Mouse (Mus musculus): ENCODE results near the gene Rad17. TPM values are rescaled to one million over a fixed set of nuclear protein-coding genes. Genes with fewer than 3 reads are reported as not detected.

The Rad17 gene
- 16.7 and 22.2 TPM in 2 replicates for polyA plus RNA-seq (2016; fragmentation: Nextera tagmentation; extraction: Ambion mirVana)

DNA sequence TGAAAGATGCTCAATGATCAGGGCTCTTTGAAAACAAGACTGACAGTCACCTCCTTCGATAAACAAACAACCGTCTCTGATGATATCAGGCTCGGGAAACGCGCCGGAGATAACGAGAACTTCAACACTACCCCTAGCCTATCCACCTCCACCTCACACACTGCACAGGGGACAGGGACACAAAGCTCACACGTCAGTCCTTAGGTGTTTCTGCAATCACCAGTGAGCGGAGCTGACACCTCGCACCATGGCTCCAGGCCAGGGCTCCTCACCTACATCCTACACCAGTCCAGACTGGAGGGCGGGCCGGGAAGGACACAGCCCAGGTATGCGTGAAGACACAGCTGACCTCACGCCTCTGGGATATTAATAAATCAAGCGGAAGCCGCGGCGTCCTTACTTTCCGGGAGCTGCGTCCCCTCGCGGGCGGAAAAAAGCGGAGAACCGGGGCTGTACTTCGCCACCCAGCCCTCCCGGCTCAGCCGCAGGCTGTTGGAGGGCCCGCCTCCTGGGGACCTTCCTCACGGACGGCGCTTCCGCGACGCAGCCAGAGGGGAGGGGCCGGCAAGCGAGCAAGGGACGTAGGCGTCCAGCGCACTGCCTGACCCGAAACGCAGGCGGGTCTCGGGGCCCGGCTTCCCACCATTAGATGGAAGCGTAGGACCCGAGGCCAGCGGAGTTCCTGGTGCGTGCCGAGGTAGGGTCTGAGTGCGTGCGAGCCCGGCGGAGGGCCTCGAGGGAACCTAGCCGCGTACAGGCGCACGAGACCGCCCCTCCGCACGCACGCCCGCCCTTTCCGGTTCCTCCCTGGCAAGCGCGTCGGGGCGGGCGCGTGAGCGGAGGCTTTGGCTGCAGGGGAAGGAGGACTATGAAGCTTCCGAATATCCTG, at the start of gene Rad17, which contains the start of gene Ak6:
Gene Rad17 (minus strand): TSS at position 502 of the 889 bp plus-strand sequence.
Gene Ak6 (plus strand): TSS at position 430 of the 889 bp plus-strand sequence.
- peaks cover 9% of the 10 kb centered on the region for H3K4me1 ChIP-seq (replicated peaks)
- WGBS: under 1% methylated on average over 73 of the region's 73 CpGs

DNA sequence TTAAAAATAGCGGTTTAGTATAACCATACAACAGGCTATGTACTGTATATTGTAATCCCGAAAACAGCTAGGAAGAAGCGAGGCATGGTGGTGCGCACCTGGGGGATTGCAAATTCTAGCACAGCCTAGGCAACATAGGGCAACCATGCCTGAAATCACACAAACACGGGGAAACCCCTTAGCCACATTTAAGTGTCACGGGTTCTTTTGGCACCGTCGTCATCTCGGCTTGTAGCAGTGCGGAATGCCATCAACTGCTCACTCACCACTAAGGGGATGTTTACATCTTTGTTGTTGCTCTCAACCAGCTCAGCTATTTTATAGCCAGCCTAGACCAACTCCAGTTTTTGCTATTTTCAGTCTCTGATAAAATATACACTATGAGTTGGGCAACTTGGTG, 48.0 kb upstream of the Rad17 start:
- H3K27ac ChIP-seq: no peak overlapping the region
- no peaks in the 10 kb centered on the region for H3K27me3 ChIP-seq (ENCODE audit: insufficient read depth, poor library complexity, severe bottlenecking)
- H3K36me3 ChIP-seq: peaks cover 84% of the 10 kb centered on the region
- no peaks in the 10 kb centered on the region for H3K4me1 ChIP-seq (replicated peaks)
- H3K4me3 ChIP-seq: no peak overlapping the region
- H3K9me3 ChIP-seq: 0 out of 2 replicates have a peak, but pooled peaks cover 1% of the 10 kb centered on the region
- WGBS: 96% methylated on average over 10 of the region's 10 CpGs
- no peak for DNase-seq (ENCODE audit: low spot score)

More for the DNA sequence above, at the start of gene Rad17, which contains the start of gene Ak6:
- peaks cover 40% of the 10 kb centered on the region for H3K36me3 ChIP-seq
- H3K27me3 ChIP-seq (ENCODE audit: insufficient read depth, poor library complexity, severe bottlenecking): no peaks in the 10 kb centered on the region
- H3K9me3 ChIP-seq: no peaks in the 10 kb centered on the region
- peak within 1 kb of the TSS; percentile 94 for H3K4me3 ChIP-seq
- peak; percentile 93 for DNase-seq (ENCODE audit: low spot score)
- H3K27ac ChIP-seq: peak within 1 kb of the TSS; percentile 100

DNA sequence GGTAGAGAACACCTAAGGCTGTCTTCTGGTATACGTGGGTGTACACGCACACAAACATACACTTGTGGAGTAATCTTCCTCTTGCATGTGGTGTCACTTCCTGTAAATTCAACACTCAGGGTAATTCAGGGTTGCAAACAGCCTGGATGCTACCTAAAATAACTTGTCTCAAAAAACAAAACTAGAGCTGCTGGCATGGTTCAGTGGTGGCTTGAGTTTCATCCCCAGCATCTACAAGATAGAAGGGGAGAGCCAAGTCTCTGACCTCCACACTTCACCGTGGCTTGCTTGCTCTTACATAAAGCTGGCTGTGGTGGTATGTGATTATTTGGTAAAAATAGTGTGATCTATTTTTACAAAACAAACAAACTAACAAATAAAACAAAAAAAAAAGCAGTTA, 46.7 kb upstream of the Rad17 start:
- no peaks in the 10 kb centered on the region for H3K9me3 ChIP-seq
- H3K4me1 ChIP-seq (replicated peaks): no peaks in the 10 kb centered on the region
- H3K27ac ChIP-seq: no peak overlapping the region
- no peak for DNase-seq (ENCODE audit: low spot score)
- H3K36me3 ChIP-seq: peaks cover 71% of the 10 kb centered on the region
- WGBS: 96% methylated on average over 3 of the region's 3 CpGs
- no peaks in the 10 kb centered on the region for H3K27me3 ChIP-seq (ENCODE audit: insufficient read depth, poor library complexity, severe bottlenecking)
- no peak overlapping the region for H3K4me3 ChIP-seq

DNA sequence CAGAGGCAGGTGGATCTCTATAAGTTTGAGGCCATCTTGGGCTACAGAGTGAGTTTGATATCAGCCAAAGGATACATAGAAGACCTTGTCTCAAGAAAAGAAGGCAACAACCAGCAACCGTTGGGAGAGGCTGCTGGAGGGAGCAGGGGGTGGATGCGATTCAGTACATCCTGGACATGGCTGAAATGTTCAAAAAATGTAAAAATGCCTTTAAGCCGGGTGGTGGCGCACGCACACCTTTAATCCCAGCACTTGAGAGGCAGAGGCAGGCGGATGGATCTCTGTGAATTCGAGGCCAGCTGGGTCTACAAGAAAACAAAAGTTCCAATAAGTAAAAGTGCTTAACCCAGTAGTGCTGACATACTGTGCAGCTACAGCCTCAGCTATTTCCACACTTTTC, 36.7 kb upstream of the Rad17 start:
- Histone ChIP-seq H3K36me3 (no peaks in the 10 kb centered on the region), H3K4me1 (replicated peaks) (no peaks in the 10 kb centered on the region), H3K27me3 (ENCODE audit: insufficient read depth, poor library complexity, severe bottlenecking) (no peaks in the 10 kb centered on the region), H3K4me3 (no peak overlapping the region), H3K9me3 (no peaks in the 10 kb centered on the region), H3K27ac (no peak overlapping the region)
- no peak for DNase-seq (ENCODE audit: low spot score)
- 69% methylated on average over 7 of the region's 7 CpGs for WGBS

DNA sequence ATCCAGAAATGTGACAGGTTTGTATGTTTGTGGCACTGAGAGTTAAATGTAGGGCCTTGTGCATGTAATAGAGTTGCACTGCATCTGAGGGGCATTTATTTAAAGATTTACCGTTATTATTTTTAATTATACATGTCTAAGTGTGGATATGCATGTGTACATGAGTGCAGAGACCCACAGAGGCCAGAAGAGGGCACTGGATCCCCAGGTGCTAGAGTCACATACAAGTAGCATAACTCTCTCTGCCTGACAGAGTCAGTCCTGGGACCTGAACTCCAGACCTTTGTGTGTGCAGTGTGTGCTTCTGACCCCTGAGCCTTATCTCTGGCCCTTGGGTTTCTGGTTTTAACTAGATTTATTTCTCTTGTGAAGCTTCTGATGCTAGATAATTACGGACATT, 33.5 kb upstream of the Rad17 start:
- DNase-seq (ENCODE audit: low spot score): no peak
- Histone ChIP-seq H3K27ac (no peak overlapping the region), H3K36me3 (no peaks in the 10 kb centered on the region), H3K4me3 (no peak overlapping the region), H3K9me3 (no peaks in the 10 kb centered on the region), H3K27me3 (ENCODE audit: insufficient read depth, poor library complexity, severe bottlenecking) (no peaks in the 10 kb centered on the region), H3K4me1 (replicated peaks) (no peaks in the 10 kb centered on the region)
- WGBS: 66% methylated on average over 2 of the region's 2 CpGs

DNA sequence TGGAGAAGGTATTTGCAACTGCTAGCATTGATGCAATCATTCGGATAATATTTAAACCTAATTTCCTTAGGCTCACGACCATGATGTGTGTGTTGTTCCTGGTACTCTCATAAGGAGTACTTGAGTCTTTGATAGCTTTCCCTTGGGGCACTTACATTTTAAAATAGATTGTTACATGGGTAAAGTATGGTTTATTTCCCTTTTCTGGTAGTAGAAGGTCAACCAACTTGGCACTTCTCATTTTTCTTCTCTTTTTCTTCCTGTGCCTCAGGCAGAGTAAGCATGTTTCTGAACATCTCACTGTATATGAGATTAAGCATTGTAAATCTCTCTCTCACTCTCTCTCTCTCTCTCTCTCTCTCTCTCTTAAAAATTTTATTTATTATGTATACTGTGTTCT, 32.0 kb upstream of the Rad17 start:
- Histone ChIP-seq H3K4me3 (no peak overlapping the region), H3K4me1 (replicated peaks) (no peaks in the 10 kb centered on the region), H3K27ac (no peak overlapping the region), H3K9me3 (no peaks in the 10 kb centered on the region), H3K36me3 (no peaks in the 10 kb centered on the region), H3K27me3 (ENCODE audit: insufficient read depth, poor library complexity, severe bottlenecking) (no peaks in the 10 kb centered on the region)
- 89% methylated on average over 2 of the region's 2 CpGs for WGBS
- no peak for DNase-seq (ENCODE audit: low spot score)

DNA sequence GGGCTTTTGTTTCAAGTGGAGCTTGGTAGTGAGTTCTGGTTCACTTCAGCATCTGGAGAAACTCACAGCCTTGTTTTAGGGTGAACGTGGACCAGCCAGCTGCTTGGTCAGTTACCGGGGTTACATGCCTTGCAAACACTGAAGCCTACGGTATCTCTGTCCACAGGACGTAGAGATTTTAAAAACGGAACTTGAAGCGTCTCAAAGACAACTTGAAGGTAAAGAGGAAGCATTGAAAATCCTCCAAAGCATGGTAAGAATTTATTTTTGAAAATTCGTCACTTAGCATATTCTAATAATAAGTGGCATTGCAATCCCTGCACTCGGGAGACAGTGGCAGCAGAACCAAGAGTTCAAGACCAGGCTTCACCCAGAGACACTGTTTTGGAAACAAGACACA, 30.8 kb upstream of the Rad17 start:
- Histone ChIP-seq H3K27ac (no peak overlapping the region), H3K36me3 (no peaks in the 10 kb centered on the region), H3K27me3 (ENCODE audit: insufficient read depth, poor library complexity, severe bottlenecking) (no peaks in the 10 kb centered on the region), H3K9me3 (no peaks in the 10 kb centered on the region), H3K4me1 (replicated peaks) (no peaks in the 10 kb centered on the region), H3K4me3 (no peak overlapping the region)
- 89% methylated on average over 8 of the region's 8 CpGs for WGBS
- no peak for DNase-seq (ENCODE audit: low spot score)

DNA sequence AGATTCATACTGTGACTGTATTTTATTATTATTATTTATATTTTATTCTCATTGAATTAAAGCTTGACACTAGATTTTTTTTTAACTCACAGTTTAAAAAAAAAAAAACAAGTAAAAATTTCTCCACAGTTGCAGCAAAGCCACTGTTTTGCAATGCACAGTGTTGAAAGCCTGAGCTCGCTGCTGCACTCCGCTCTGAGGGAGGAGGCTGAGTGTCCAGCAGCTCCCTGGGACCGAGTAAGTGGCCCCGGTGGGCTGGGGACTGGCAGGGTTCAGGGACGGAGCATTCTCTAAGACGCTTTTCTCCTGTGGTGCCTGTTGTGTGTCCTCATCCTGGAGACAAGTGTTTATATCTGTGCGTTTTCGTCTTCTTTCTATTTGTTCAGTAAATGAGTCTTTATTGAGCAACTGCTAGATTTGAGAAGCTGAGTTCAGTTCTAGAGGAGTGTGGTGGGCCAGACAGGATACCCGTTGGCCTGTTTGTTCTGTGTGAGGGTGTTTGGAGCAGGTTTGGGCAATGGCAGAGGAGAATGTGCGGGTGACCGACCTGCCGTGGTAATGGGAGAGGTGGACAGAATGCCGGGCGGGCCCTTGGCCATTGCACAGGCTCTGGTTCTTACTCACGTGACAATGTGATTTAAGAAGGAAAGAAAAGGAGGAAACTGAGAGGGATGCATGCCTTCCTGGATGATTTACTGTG, 25.2 kb upstream of the Rad17 start:
- no peak overlapping the region for H3K27ac ChIP-seq
- no peak for DNase-seq (ENCODE audit: low spot score)
- H3K4me1 ChIP-seq (replicated peaks): no peaks in the 10 kb centered on the region
- 90% methylated on average over 15 of the region's 15 CpGs for WGBS
- no peaks in the 10 kb centered on the region for H3K36me3 ChIP-seq
- H3K4me3 ChIP-seq: no peak overlapping the region
- no peaks in the 10 kb centered on the region; the same call in 1 of the 2 replicates for H3K9me3 ChIP-seq
- H3K27me3 ChIP-seq (ENCODE audit: insufficient read depth, poor library complexity, severe bottlenecking): no peaks in the 10 kb centered on the region

DNA sequence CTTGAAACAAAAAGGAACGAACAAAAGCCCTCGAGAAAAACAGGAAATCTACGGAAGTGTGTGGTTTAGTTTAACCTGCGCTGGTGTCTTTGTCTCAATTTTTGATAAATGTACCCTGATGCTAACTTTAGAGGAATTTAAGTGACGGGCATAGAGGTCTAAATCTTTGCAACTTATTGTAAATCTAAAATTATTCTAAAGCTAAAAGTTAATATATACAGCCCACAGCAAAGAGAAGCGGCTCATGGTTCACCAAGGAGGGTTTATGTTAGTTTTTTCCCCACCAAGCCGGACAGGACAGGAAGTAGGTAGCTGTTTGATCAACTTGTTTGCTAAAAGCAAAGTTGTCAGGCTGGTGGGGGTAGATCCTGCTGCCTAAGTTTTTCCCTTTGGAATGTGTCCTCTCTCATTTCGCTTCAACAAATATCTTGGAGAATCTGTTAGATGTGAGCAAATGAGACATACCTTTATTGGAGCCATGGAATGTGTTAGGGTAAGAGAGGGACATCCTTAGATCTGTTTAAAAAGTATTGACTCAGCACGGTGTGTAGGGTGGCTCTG, 19.4 kb upstream of the Rad17 start:
- H3K27me3 ChIP-seq (ENCODE audit: insufficient read depth, poor library complexity, severe bottlenecking): 0 out of 2 replicates have a peak, but pooled peaks cover 3% of the 10 kb centered on the region
- WGBS: 67% methylated on average over 9 of the region's 9 CpGs
- H3K36me3 ChIP-seq: peaks cover 20% of the 10 kb centered on the region
- DNase-seq (ENCODE audit: low spot score): no peak
- no peaks in the 10 kb centered on the region; the same call in 1 of the 2 replicates for H3K9me3 ChIP-seq
- no peak overlapping the region for H3K27ac ChIP-seq
- H3K4me3 ChIP-seq: peak overlapping the region; percentile 74
- H3K4me1 ChIP-seq (replicated peaks): no peaks in the 10 kb centered on the region; the same call in 1 of the 2 replicates

DNA sequence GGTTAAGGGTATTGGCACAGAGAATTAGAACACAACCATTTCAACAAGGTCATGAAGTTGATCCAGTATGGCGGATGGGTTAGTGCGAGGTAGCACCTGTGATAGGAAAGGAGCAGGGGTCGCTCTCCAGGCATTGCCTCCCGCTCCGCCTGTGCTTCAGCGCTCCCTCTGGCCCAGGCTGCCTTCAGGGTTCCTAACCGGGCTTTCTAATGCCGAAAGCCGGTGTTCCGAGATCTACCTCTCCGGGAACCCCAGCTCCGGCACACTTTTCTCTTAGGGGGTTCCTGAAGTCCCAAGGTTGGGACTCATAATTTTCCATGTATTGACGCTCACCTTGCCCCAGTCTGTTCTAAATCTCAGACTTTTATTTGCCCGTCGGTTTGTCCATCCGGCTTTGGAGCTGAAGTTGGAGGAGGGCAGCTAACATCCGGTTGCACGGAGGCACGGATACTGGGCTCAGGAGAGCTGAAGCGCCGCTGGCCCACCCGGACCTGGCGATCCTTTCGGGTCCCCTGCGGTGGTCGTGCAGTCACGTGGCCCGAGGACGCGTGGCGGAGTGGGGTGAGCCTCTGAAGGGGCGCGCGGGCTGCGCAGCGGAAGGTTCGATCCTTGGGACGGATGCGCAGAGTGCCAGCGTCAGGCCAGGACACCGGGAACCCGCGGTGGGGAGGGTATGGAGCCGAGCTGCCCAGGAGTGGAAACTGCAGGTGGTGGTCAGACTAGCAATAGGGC, 18.6 kb upstream of the Rad17 start, which contains the start of gene Ccdc125:
Gene Ccdc125 (plus strand): TSS at position 427 of the 732 bp plus-strand sequence.
- WGBS: under 1% methylated on average over 44 of the region's 44 CpGs
- Histone ChIP-seq H3K27me3 (ENCODE audit: insufficient read depth, poor library complexity, severe bottlenecking) (0 out of 2 replicates have a peak, but pooled peaks cover 3% of the 10 kb centered on the region), H3K36me3 (peaks cover 26% of the 10 kb centered on the region), H3K27ac (peak within 1 kb of the TSS; percentile 88), H3K4me3 (peak within 1 kb of the TSS; percentile 74), H3K4me1 (replicated peaks) (no peaks in the 10 kb centered on the region; the same call in 1 of the 2 replicates), H3K9me3 (no peaks in the 10 kb centered on the region; the same call in 1 of the 2 replicates)
- DNase-seq (ENCODE audit: low spot score): peak; percentile 66

DNA sequence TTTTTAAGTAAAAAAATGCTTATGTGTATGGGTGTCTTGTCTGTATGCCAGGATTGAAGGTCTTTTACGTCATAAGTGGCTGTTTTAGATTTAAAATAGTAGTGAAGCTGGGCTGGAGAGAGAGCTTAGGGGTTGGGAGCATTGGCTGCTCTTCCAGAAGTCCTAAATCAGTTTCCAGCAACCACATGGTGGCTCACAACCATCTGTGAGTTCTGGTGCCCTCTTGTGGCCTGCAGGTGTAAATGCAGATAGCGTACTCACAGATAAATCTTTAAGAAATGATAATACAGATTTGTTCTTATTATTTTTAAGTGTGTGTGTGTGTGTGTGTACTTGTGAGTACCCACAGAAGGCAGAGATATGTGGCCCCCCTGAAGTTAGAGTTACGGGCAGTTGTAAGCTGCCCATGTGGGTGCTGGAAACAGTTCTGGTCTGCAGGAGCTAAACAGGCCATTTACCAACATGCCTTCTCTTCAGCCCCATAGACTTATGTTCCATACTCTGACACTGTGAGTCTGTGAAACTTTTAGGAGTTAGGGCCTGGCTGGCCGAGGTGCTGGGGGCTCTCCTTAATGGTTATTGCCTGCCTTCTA, 9.1 kb upstream of the Rad17 start:
- DNase-seq (ENCODE audit: low spot score): peak; percentile 52
- H3K27ac ChIP-seq: no peak overlapping the region
- WGBS: 50% methylated on average over 4 of the region's 4 CpGs
- no peaks in the 10 kb centered on the region for H3K9me3 ChIP-seq
- H3K4me1 ChIP-seq (replicated peaks): no peaks in the 10 kb centered on the region
- H3K4me3 ChIP-seq: no peak overlapping the region
- H3K36me3 ChIP-seq: peaks cover 53% of the 10 kb centered on the region
- H3K27me3 ChIP-seq (ENCODE audit: insufficient read depth, poor library complexity, severe bottlenecking): no peaks in the 10 kb centered on the region

DNA sequence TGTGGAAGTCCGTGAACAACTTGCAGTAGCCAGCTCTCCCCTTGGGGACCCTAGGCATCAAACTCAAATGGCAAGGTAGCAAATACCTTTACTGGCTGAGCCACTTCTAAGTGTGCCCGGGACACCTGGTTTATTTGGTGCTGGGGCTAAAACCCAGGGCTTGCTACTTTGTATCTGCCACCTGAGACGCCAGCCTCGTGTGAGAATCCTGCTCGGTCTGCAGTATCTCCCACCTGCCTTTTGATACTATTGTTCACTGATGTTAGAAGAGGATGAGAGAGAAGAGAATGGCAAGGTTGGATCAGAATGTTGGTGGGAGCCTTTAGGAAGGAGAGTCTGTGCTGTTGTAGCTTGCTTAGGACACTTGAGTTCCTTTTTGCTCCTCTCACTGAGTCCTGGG, 7.2 kb upstream of the Rad17 start:
- 94% methylated on average over 5 of the region's 5 CpGs for WGBS
- peaks cover 48% of the 10 kb centered on the region for H3K36me3 ChIP-seq
- no peak overlapping the region for H3K27ac ChIP-seq
- H3K9me3 ChIP-seq: no peaks in the 10 kb centered on the region
- no peak overlapping the region for H3K4me3 ChIP-seq
- no peaks in the 10 kb centered on the region for H3K27me3 ChIP-seq (ENCODE audit: insufficient read depth, poor library complexity, severe bottlenecking)
- DNase-seq (ENCODE audit: low spot score): no peak
- H3K4me1 ChIP-seq (replicated peaks): no peaks in the 10 kb centered on the region
